Mouse (Mus musculus): ENCODE measurements at regions not wholly inside any gene's neighbourhood (a gene's known extent, or its start where the extent isn't known, plus 50 kb on each side); places are given as distances from the start of the nearest gene placed in this dataset.

DNA sequence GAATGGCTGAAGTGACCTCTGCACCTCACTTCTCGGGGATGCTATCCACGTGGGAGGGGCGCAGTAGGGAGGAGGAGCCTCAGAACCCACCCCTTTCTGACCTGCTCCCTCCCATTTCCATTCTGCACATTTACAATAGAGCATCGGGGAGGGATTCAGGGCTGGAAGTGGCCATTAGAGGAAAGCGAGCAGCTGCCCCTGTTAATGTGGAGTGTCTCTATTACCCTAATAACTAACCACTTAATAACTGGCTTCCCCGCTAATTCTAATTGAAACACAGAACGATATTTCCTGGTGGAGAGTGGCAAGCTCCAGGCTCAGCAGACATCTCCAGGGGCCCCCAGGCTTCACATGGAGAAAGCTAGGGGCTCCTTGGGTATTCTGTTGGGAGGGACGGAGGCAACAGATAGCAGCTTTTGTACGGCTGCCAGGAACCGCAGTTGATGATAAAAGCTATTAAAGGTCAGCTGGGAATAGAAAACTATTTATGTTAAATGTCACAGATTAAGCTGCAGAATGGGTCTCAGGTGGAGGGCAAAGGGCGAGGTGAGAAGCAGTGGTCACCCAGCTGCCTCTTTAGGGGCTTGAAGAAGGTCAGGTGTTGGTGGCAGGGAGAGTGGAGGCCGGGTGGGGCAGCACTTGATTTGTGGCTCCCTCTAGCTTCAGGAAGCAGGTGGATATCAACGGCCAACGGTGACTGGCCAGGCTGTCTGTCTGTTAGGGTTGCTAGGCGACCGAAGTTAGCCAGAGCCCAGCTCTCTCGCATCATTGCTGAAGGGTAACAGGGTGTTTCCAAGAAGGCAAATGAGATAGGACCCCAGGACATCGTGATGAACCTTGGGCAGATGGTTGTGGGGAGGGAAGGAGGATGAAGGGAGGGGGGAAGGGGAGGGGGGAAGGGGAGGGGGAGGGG is 118.4 kb upstream of the Sdk2 start:
- intact Hi-C loops (cut with DNase I), result no loop called here
- TF ChIP-seq CTCF (IDR thresholded peaks at IDR 0.05), result no peak
- Histone ChIP-seq H3K4me3 (no peak overlapping the region), H3K27ac (no peak overlapping the region)
- DNase-seq (ENCODE audit: extremely low spot score in 1 of 2, low spot score in 2 of 2), result no peak

DNA sequence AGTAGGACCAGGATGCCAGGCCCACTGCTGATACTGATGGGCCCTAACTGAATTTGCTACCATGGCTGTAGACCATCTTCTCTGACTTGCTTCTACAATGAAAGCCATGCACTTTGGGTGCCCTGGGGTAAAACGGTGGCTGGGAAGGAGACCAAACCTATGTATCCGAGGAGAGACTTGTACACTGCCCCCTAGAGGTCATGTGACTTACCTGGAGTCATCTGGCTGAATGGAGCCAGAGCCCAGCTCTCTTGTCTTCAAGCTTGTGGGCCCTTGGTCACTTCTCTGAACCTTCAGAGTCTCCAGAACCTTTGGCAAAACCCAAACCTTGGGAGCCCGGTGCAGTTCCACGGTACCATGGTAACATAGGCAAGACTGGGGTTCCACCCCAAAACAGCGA is 117.6 kb upstream of the Sdk2 start:
- no peak for DNase-seq (ENCODE audit: extremely low spot score in 1 of 2, low spot score in 2 of 2)
- H3K27ac ChIP-seq, result no peak overlapping the region
- TF ChIP-seq CTCF (IDR thresholded peaks at IDR 0.05), result peak; percentile 8
- no peak overlapping the region for H3K4me3 ChIP-seq
- intact Hi-C loops (cut with DNase I), result no loop called here

DNA sequence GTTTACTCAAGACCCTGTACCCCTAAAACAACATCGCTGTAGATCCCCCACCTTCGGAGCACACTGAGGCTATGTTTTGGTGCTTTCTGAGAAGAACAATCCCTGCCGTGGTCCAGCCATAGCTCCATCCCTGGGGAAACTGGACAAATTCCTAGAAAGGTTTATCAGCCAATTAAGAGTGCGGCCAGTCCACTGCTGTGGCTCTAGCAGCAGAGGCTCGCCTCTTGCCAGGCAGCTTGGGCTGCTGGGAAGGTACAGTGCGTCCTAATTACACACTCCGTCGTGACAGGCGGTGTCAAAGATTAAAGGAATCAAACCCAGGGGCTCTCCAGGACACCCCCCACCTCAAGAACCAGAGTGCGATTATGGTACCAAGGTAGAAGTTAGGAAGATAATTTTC is 116.4 kb upstream of the Sdk2 start:
- intact Hi-C loops (cut with DNase I), result no loop called here
- Histone ChIP-seq H3K27ac (no peak overlapping the region), H3K4me3 (no peak overlapping the region)
- TF ChIP-seq CTCF (IDR thresholded peaks at IDR 0.05), result no peak
- no peak for DNase-seq (ENCODE audit: extremely low spot score in 1 of 2, low spot score in 2 of 2)

DNA sequence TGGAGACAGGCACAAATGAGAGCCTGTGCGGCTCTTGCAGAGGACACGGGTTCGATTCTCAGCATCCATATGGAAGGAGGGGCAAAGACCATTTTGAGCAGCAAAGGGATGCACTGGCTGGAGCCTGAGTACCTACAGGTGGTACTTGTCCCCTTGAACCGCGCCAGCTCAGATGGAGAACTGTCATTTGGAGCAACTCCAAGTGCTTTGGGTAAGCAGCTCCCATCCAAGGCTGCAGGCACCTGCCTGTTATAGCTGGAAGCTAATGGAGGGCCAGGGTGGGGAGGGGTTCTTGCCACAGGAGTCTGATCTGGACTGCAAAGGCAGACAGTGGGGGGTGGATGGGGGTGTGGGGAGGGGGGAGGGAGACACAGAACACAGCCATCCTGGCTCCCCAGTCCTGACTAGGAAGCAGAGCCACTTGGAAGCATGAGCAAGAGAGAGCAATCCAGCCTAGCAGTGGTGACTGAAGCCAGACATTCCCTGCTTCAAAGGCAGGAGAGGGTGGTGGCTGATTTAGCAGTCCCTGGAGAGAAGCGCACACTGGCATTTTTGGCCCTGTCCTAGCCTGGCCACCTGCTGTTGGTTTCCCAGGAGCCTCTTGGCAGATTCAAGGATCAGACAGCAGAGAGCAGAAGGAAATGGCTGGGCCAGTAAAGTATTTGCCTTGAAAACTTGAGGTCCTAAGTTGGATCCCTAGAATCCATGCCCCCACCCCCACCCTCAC is 112.1 kb upstream of the Sdk2 start:
- no peak overlapping the region for H3K4me3 ChIP-seq
- intact Hi-C loops (cut with DNase I), result no loop called here
- TF ChIP-seq CTCF (IDR thresholded peaks at IDR 0.05), result no peak
- no peak for DNase-seq (ENCODE audit: extremely low spot score in 1 of 2, low spot score in 2 of 2)
- no peak overlapping the region for H3K27ac ChIP-seq

DNA sequence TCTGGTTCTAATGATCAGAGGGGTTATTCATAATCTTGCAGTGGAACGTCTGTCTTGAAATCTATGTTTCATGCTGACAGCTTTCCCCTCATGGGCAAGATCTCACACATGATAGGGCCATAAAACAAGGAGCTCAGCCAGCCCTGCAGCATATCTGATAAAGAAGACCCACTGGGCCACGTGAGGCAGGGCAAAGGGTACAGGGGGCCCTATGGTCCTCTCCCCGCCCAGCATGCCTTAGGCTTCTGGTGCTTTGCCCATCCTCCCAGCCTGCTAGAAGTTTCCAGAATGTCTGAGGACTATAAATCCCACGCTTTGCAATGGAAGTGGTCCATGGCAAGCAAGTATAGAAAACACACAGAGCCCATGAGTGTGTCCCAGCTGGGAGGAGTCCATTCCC is 110.9 kb upstream of the Sdk2 start:
- no peak for TF ChIP-seq CTCF (IDR thresholded peaks at IDR 0.05)
- no peak overlapping the region for H3K27ac ChIP-seq
- H3K4me3 ChIP-seq, result no peak overlapping the region
- DNase-seq (ENCODE audit: extremely low spot score in 1 of 2, low spot score in 2 of 2), result no peak
- intact Hi-C loops (cut with DNase I), result no loop called here

DNA sequence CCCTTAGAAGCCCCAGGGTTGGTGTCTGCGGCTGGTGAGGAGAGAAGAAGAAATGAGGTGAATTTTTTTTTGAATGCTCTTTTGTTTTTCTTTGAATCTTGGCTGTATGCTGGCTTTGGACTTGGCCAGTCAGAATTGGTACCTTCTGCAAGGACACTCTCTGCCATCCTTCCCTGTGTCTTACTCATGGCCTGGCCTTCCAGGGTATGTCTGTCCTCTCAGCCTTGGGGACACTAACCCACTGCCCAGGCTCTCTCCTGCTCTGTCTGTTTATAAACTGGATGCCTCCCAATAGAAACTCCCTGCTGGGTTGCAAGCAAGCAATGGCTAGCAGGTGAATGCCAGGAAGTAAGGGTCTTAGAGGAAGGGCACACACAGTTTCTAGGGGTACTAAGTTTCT is 110.4 kb upstream of the Sdk2 start:
- no peak for DNase-seq (ENCODE audit: extremely low spot score in 1 of 2, low spot score in 2 of 2)
- Histone ChIP-seq H3K27ac (no peak overlapping the region), H3K4me3 (no peak overlapping the region)
- intact Hi-C loops (cut with DNase I), result no loop called here
- no peak for TF ChIP-seq CTCF (IDR thresholded peaks at IDR 0.05)

DNA sequence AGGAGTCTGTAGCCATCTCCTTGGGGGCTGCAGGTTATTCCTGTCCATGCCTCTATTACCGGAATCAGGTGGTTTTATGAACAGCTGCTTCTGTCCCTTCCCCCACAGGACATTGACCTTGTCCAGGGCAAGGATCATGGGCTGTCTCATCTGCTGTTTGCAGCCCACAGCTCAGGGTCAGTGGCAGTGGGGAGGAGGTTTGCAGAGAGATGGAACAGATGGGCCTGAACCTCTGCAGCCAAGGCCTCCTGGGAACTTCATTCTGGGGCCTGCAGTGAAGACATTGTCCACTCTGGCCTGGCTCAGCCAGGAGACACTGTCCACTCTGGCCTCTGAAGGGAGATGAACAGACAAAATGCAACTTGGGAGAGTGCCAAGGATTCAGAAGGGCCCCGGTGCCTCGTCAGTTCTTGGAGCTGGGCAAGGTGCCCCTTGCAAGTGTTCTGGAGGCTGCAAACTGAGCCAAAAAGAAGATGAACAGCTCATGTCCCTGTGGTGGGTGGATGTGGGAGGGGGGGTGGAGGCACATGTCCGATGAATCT is 109.9 kb upstream of the Sdk2 start:
- DNase-seq (ENCODE audit: extremely low spot score in 1 of 2, low spot score in 2 of 2), result no peak
- Histone ChIP-seq H3K27ac (no peak overlapping the region), H3K4me3 (no peak overlapping the region)
- TF ChIP-seq CTCF (IDR thresholded peaks at IDR 0.05), result no peak
- intact Hi-C loops (cut with DNase I), result no loop called here

DNA sequence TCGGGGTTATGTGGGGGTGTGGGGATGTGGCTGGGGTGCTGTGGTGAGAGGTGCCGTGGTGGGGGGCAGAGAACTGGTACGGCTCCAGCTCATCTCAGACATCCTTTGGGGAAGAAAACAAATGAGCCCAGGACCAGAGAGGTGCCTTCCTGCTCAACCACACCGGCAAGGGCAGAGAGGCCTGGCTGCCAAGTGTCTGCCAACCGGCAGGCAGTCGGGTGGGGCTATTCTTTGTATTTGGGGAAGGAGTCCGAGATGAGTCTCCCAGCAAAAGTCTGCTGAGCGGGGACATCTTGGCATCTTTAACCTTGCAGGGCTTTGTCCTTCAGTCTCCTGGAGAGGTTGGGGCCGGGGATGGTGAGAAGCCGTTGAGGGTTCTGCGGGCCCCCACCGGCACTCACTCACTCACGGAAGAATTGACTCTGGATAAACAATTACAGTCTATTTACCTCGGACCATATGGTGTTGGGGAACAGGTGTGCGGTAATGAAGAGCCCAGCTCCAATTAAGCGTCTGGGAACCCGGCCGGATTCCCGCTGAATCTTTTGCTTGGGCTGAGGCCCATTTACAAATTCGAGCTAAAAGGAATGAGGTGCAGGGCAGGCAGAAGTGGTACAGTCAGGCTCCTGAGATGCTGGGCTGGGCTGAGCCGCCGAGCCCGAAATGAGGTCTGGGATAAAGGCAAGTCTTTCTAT is 108.7 kb upstream of the Sdk2 start:
- no peak overlapping the region for H3K4me3 ChIP-seq
- TF ChIP-seq CTCF (IDR thresholded peaks at IDR 0.05), result no peak
- intact Hi-C loops (cut with DNase I), result no loop called here
- H3K27ac ChIP-seq, result no peak overlapping the region
- DNase-seq (ENCODE audit: extremely low spot score in 1 of 2, low spot score in 2 of 2), result no peak

DNA sequence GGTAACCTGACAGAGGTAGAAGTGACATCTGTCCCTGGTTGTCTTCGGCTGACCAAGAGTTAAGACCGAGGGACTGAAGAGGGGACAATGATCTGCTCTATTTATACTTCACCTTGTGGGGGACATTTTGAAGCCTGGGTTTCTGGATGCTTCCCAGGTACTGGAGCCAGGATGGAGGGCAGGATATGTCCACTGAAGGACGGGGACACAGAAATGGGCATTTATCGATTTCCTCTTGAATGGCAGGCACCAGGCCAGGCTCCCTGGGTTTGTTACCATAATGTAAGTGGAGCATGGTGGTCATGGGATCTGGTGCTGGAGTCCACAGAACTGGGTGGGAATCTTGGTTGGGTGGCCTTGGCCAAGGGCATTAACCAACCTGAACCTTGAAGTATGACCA is 108.0 kb upstream of the Sdk2 start:
- intact Hi-C loops (cut with DNase I), result no loop called here
- Histone ChIP-seq H3K27ac (no peak overlapping the region), H3K4me3 (no peak overlapping the region)
- DNase-seq (ENCODE audit: extremely low spot score in 1 of 2, low spot score in 2 of 2), result no peak
- TF ChIP-seq CTCF (IDR thresholded peaks at IDR 0.05), result no peak

DNA sequence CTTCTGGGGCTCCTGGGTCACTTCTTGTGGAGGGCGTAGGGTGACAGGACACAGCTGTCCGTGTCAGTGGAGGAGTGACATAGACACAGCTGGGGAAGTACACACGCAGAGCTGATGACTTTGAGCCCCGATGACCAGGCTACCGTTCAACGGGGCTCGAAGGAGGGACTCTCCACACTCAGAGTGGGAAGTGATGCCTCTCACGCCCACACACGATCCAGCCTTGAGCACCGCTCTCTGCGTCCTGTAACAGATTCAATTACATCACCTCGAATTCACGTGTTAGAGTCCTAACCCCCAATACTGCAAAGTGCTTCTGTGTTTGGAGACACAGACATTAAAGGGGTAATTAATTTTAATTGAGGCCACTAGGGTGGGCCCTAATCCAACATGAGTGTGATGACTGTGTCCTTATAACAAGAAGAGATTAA is 101.4 kb upstream of the Sdk2 start:
- H3K4me3 ChIP-seq, result no peak overlapping the region
- DNase-seq (ENCODE audit: extremely low spot score in 1 of 2, low spot score in 2 of 2), result no peak
- no peak; the same call in 1 of the 2 replicates for TF ChIP-seq CTCF (IDR thresholded peaks at IDR 0.05)
- no peak overlapping the region for H3K27ac ChIP-seq
- intact Hi-C loops (cut with DNase I), result no loop called here

DNA sequence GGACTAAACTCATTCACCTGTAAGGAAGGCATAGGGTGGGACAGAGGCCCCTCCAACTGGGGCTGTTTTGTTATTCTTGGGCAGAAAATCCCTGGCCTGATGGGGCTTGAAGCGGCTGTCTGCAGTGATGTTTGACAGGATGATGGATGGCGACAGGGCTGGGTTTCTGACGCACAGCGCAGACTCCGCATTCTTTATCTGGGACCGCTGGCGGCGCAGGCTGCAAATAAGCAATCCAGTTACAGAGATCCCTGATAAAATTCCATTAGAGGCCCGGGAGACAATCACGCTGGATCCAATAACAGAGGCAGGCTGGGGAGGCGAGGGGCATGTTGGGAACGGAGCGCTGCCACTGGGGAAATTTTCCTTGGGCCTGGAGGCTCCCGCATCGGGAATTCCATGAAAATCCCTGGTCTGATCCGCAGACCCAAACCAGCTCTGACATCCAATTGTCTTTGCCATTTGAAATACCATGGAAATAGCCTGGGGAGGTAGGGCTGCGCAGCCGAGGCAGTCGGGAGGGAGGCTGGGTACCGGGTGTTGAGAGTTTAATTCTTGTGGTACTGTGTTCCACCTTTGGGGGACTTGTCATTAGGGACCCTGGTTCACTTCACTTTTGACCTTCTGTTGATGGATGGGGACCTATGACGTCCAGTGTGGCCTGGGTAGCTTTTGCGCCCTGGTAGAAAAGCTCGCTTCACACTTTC is 99.0 kb upstream of the Sdk2 start:
- no peak overlapping the region for H3K27ac ChIP-seq
- no peak for TF ChIP-seq CTCF (IDR thresholded peaks at IDR 0.05)
- DNase-seq (ENCODE audit: extremely low spot score in 1 of 2, low spot score in 2 of 2), result no peak
- intact Hi-C loops (cut with DNase I), result no loop called here
- H3K4me3 ChIP-seq, result no peak overlapping the region

All from left cerebral cortex, adult 2 months (tissue).